ENCODE assay signal across 13 mouse cellular contexts in the genomic region with DNA sequence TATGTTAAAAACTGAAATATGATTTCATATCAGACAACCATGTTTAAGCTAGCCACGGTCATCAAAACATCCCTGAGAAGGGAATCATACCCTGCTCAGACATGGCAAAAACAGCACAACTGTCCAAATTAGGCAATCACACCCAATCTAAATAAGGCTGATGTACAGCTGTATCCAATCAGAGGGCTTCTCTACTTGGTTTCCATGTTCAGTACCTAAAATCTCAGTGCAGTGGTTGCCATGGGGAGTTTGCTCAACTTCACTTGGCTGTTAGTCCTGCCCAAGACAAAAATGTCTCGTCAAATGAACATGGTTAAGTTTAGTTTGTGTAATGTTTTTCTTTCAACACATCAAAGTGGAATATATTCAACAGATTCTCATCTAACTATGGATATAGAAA.
"Had no signal": no experiment of that assay in that cellular context is flagged by ENCODE, and none has a peak within 500 bp of the region (broad histone marks: within the 10 kb centered on the region; RNA-seq: fewer than 3 reads in every experiment).

No protein-coding gene starts in this region.

- DNase-seq: gastrocnemius, adult 2 months; gastrocnemius, postnatal 10 days; gastrocnemius, postnatal 25 days; heart, adult 11 months; heart, adult 2 months; heart, postnatal 10 days; heart, postnatal 4 days; kidney, adult 18-20 months; kidney, adult 8-10 months; kidney, postnatal 10 days; kidney, postnatal 25 days; kidney, postnatal 4 days; liver had no signal
